Mouse (Mus musculus) thymus, postnatal 4 days (tissue): Measurements from ENCODE around the gene Dapp1.
A peak's percentile ranks its signal among the peaks of the same experiment; 100 is the strongest.

ENCODE experiments used
- DNase-seq: peaks from one replicate; pipeline ENCODE4 v3.0.0; 2021

Gene Dapp1

GRCm38 (mm10) chr3:137981382-137981750 is at the start of gene Dapp1:
Dapp1 (minus strand) TSS chr3:137981545.
- DNase-seq: peak; percentile 86

- no peak for DNase-seq
These were observed 49.2 kb upstream of the Dapp1 start for GRCm38 (mm10) chr3:138030563-138030962.

DNA sequence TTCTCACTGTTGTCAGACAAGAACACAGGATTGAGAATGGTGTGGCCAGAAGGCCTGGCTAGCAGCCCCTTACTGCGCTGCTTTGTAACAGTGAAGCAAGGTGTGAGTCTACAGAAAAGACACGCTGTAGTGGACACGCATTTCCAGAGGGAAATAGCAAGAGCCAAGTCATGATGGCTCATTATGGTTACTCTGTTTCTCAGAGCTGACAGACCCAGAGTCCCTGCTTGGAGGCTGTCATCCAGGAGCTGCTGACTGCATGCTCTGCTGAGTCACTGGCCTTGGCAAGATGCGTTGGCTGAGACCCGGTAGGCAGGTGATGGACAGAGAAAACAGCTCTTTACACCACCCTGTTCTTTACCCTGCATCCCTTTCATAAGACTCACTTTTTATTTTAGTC is 48.0 kb upstream of the Dapp1 start:
- DNase-seq: no peak

DNA sequence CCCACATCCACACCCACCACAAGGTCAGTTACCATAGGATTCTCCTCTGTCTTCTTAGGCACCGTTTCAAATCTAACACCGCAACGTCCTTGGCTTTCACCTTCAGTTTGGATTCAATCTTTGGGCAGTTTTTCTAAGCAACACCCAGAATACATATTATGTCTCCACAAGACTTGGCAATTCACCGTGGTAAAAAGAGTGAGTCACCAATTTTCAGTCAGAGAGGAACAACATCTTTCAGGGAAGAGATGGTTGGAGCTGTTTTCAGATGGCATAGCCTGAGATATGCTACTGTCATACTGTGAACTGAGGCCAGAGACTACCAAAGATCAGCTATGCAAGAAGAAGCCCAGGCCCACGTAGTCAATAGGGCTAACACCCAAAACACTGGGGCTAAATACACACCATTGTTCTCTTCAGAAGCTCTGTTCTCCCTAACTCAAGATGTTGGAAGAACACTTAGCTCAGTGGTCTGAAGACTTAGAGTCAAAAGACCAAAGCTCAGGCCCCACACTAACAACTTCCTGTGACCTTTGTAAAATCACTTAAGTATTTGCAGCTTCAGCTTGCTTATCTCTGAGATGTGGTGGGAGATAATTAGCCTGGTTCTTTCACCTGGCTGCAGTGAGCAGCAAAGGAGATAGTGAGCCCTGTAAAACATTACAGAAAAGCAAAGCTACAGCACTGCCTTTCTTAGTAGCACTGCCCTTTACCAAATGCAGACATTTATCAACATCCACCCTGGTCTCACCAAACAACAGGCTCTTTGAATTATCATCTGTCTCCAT is 46.4 kb upstream of the Dapp1 start:
- no peak for DNase-seq

DNA sequence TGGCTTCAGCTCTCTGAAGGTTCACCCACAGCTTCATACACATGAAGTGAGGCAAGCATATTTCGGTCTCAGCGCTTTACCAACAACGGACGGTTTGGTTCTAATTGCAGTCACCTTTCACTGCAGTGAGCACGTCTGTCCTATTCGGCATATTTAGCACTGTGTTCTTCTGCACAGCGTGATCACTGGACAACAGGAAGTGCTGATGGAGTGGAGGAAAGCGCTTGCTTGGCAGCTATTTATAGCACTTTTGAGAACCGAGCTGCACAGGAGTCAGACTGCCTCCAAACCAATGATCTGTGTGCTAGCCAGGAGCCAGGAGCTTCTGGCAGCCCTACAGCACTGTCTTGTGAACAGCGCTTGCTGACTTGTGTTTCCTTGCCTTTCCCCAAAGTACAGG is 44.9 kb upstream of the Dapp1 start:
- no peak for DNase-seq

DNA sequence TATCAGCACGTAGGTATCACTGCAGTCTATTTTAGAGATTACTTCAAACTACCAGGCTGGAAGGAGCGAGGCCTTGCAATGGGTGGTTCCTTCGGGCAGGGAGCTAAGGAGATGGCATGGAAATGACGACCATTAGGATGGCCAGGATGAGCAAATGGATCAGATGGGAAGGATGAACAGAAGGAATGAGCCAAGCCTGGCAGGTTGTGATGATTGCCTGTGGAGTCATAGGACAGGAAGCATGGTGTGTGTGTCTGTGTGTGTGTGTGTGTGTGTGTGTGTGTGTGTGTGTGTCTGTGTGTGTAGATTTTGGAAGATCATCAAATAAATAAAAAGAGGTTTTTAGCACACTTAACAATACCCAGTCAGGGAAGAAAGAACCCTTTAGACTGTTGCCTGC is 41.3 kb upstream of the Dapp1 start:
- DNase-seq: no peak

GRCm38 (mm10) chr3:138022003-138022402 is 40.7 kb upstream of the Dapp1 start:
- no peak for DNase-seq

- DNase-seq: no peak
These were observed 35.5 kb upstream of the Dapp1 start for GRCm38 (mm10) chr3:138016810-138017209.

DNA sequence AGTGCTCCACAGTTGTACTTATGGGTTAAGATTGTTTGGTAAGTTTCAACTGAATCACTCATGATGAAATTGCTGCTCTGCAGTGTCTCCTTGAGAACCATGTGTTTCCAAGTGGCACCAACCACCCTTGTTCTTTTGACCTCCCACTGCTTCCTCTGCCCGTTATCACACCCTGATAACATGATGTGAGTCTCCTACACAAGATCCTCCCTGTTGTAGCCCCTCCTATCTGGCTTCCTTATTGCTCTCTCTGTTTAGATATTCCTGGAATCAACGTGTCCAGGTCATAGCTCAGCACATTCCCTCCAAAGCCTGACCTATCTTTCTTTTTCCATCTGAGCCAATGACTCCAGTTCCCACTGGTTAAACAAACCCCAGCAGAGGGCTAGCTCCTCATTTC is 33.4 kb upstream of the Dapp1 start:
- no peak for DNase-seq

GRCm38 (mm10) chr3:138012351-138012750 is 31.0 kb upstream of the Dapp1 start:
- DNase-seq: no peak

DNA sequence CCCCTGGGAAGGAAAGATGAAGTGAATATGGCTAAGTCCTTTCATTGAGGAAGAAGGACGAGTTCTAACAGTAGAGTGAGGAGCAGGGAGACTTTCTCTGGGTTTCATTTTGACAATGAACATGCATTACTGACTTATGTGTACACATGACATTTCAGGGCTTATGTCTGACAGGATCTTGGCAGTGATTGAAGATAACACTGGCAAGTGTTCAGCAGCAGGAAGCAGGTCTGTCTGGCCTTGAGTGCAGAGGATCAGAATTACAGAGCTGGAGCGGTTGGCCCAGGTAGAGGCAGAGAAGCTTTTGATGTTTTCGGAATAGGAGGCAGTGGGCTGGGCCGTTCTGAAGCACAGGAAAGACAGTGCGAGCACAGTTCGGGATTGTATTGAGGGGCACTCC is 26.8 kb upstream of the Dapp1 start:
- DNase-seq: no peak

- DNase-seq: no peak
These were observed 25.6 kb upstream of the Dapp1 start for GRCm38 (mm10) chr3:138006896-138007295.

DNA sequence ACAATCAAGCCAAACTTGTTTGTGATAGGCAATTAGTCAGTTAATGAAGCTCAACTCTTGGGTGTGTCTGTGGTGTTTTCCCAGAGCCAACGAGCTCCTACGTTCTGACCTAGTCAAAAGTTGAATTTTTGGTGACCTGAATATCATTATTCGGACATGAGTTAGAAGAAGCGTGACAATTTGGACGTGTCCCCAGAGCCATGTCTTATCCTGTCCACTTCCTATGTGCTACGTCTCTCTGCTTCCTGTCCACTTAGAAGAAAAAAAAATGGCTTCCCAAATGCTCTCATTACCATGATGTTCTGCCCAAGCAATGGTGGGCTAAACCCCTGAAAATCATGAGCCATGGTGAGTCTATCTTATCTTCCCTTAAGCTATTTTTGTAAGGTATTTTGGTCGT is 21.9 kb upstream of the Dapp1 start:
- DNase-seq: no peak

- no peak for DNase-seq
These were observed 21.2 kb upstream of the Dapp1 start for GRCm38 (mm10) chr3:138002545-138002944.

- DNase-seq: no peak
These were observed 20.5 kb upstream of the Dapp1 start for GRCm38 (mm10) chr3:138001865-138002264.

DNA sequence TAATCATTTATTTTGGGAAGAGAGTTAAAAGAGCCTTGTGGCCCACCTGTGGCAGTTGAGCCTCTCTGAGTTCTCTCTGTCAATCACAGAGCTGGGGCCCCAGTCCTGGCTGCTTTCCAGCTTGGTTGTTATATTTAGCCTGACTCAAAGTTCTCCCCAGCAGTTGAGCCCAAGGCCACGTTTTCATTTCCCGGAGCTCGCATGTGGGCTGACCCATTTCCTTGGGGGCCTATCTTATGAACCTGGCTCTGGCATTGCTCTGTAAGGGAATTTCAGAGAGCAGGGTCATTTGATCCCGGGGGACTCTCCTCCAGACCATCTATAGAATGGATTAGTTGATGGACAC is 19.4 kb upstream of the Dapp1 start:
- no peak for DNase-seq

DNA sequence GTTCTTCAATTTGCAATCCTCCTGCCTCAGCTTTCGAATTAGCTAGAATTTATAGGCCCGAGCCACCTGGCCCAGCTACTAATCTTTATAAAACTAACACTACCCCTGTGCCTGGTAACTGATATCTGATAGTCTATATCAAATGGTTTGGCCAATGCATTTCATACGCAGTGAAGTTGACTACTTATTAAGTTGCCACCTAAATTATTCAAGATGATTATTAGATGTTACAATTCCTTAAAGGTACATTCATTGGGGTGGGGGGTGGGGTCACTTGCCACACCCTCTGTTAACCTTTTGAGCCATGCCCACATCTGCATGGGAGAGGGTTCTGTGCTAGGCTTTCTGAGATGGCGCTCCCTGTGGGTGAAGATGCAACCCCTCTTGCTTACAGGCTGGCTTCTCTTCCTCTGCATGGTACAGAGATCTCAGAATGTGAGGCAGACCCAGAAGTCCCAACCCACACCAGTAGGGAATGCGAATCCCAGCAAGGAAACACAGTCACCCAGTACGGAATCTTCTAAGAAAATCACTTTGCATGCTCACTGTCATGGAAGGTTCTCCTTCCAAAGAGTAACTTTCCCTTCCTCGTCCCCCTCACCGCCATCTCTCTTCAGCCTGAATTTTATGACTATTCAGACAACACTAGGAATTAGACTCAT is 18.8 kb upstream of the Dapp1 start:
- DNase-seq: no peak

- DNase-seq: no peak
These were observed 18.0 kb upstream of the Dapp1 start for GRCm38 (mm10) chr3:137999224-137999790.

DNA sequence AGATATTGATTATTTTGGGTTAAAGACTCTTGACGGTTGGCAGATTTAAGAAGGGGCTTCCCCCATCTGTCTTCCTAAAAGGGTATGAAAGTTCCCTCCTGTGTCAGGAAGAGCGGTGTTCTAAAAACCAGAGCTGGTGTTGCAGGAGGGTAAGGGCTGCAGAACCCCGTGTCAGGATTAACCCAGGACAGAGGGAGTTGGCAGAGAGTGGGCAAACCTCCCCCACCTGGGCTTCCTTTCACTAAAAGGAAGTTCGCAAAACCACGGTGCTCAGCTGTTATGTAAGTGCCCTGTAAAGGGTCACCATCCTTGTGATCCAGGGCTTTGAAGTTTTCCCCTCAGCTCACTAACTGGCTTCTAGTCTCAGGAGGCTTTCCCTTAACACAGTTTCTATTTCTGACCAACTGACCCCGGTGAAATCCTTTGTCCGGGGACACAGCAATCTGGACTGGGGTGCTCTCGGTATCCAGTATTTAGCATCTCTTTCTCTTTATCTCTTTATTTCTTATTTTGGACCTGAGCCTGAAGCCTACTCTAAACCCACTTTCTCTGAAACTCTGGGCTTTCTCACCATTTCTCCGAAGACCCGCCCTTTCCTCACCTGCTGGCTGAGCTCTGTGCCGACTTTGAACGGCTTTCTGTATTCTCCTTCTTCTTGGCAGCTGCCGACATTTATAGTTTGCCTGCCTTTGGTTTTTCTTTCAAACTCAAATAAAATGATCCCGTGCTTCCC is 17.3 kb upstream of the Dapp1 start:
- no peak for DNase-seq

DNA sequence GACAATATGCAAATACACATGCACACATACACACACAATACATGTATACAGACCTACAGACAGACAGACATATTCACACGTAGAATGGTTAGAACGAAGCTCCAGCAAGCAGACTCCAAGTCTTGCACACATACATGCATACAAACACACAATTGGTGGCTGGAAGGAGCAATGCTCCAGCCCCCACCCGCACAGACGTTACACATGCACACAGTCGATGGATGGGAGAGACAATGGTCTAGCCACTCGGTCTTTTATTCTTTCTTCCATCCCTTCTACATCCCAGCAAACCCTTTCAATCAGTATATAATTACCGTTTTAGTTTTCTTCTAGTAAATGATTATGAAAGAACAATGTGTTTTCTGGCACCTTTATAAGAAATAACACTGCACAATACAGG is 14.1 kb upstream of the Dapp1 start:
- DNase-seq: no peak

- no peak for DNase-seq
These were observed 12.9 kb upstream of the Dapp1 start for GRCm38 (mm10) chr3:137994196-137994595.

DNA sequence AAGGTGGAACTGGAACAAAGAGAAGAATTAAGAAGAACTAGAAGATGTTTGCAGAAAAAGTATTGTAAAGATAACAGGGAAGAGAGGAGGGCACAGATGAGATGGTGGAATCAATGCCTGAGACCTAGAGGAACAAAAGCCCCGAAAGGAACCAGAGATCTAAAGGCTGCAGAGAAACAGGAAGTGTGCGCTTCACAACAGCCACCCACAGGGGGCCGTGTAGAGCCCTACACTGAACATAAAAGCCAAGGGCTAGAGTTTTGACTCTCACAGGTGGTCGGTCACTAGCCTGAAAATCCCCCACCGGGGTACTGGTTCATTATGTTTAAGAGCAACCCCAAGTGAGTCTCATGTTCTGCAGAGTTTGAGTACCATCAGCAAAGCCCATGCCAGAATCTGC is 11.0 kb upstream of the Dapp1 start:
- DNase-seq: peak; percentile 69

- peak; percentile 90 for DNase-seq
These were observed 9.8 kb upstream of the Dapp1 start for GRCm38 (mm10) chr3:137991183-137991582.

- DNase-seq: no peak
These were observed 8.1 kb upstream of the Dapp1 start for GRCm38 (mm10) chr3:137989405-137989804.
